8 mouse cellular contexts compared by ENCODE assay signal in the genomic region with DNA sequence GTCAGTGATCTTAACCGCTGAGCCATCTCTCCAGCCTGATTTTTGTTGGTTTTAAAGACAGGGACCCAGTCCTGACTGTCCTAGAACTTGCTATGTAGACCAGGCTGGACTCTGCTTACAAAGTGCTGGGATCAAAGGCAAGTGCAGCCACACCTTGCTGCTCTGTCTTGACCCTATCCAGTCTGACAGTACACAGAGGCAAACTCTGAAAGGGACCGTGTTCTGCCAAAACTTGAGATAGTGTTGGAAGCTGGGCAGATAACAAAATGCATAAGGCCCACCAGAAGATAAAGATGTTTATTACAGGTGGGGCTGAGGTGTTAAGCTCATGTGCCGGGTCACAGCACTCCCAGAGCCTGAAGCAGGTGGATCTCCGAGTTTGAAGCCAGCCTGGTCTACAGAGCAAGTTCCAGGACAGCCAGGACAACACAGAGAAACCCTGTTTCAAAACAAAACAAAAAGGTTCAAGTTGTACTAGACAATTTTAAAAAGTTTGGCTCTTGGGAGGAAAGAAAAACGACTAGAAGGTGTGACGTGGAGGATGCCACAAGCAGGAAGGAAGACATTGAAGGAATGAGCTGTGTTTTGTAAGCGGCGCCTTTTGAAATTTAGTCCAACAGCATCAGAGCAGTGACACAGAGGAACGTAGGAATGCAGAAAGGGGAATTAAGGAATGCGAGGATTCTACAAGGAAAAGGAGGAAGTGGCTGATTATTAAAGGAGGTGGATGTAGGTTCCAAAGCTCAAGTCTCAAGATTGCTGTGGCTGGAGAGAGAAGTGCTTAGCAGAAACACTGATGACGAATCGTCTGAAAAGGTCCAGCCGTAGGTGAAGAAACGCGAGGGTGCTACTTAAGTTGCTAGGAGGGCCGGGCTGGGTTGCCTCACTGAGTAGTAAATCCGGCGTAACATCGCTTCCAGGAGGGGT. TPM values are rescaled to one million over a fixed set of nuclear protein-coding genes. Genes with fewer than 3 reads are reported as not detected.
DNase-seq lines count a peak whose midpoint lies in the region; ATAC-seq lines count a peak whose summit lies in the region.

No protein-coding gene starts in this region.

- peak overlapping the region; percentile 65 for H3K4me3 ChIP-seq in forebrain, embryonic 11.5 days (ENCODE audit: low read depth, low read length)
- H3K4me3 ChIP-seq in liver, embryonic 12.5 days, result peak overlapping the region; percentile 82

- 18% methylated on average over 19 of the region's 19 CpGs for WGBS in forebrain, embryonic 11.5 days
- WGBS in liver, embryonic 12.5 days (ENCODE audit: insufficient replicate concordance), result 10% methylated on average over 19 of the region's 19 CpGs

- H3K27ac ChIP-seq in forebrain, embryonic 11.5 days (ENCODE audit: low read depth, low read length), result no peak overlapping the region
- H3K27ac ChIP-seq in liver, embryonic 12.5 days, result peak overlapping the region; percentile 88

- H3K27me3 ChIP-seq in forebrain, embryonic 11.5 days (ENCODE audit: control insufficient read depth, insufficient read depth, low read length), result no peaks in the 10 kb centered on the region
- no peaks in the 10 kb centered on the region for H3K27me3 ChIP-seq in liver, embryonic 12.5 days (replicated peaks)

- peak; percentile 11 for DNase-seq in CD4-positive, CD25-positive, alpha-beta regulatory T cell, adult 2 months (ENCODE audit: low read depth, low spot score)
- DNase-seq in CD4-positive helper T cell, adult 2 months (ENCODE audit: low read depth, low spot score), result peak; percentile 11
- peak; percentile 30 for DNase-seq in forebrain, embryonic 11.5 days (ENCODE audit: low spot score)
- DNase-seq in ovary, postnatal 36 days (ENCODE audit: low spot score), result no peak
- DNase-seq in kidney, postnatal 14 days, result no peak
- no peak for DNase-seq in T-cell, adult 2 months (ENCODE audit: low spot score)

- peak overlapping the region; percentile 80 for H3K9ac ChIP-seq in forebrain, embryonic 11.5 days (ENCODE audit: low read length)
- peak overlapping the region; percentile 79 for H3K9ac ChIP-seq in liver, embryonic 12.5 days

- H3K9me3 ChIP-seq in forebrain, embryonic 11.5 days (ENCODE audit: control insufficient read depth, low read length), result no peaks in the 10 kb centered on the region
- no peaks in the 10 kb centered on the region for H3K9me3 ChIP-seq in liver, embryonic 12.5 days (replicated peaks)

- no peak for ATAC-seq in CD4-positive, CD25-positive, alpha-beta regulatory T cell, adult 4 months
- no peak; the same call in 1 of the 2 replicates for ATAC-seq in forebrain, embryonic 11.5 days (replicated peaks; ENCODE audit: low FRiP score)
- ATAC-seq in liver, embryonic 12.5 days, result peak; percentile 53

- H3K36me3 ChIP-seq in forebrain, embryonic 11.5 days (ENCODE audit: control insufficient read depth, insufficient read depth, low read length), result peaks cover 4% of the 10 kb centered on the region
- H3K36me3 ChIP-seq in liver, embryonic 12.5 days, result peaks cover 38% of the 10 kb centered on the region

- H3K4me2 ChIP-seq in forebrain, embryonic 11.5 days (ENCODE audit: low read depth, low read length, severe bottlenecking), result peak overlapping the region; percentile 68
- H3K4me2 ChIP-seq in liver, embryonic 12.5 days, result peak overlapping the region; percentile 95

- H3K4me1 ChIP-seq in forebrain, embryonic 11.5 days (replicated peaks; ENCODE audit: control insufficient read depth, insufficient read depth, low read length), result no peaks in the 10 kb centered on the region
- peaks cover 25% of the 10 kb centered on the region for H3K4me1 ChIP-seq in liver, embryonic 12.5 days

RNA-seq across cellular contexts. Expression of a gene that starts 0.9 kb away (rescaled TPM):
- polyA plus RNA-seq in CD4-positive, CD25-positive, alpha-beta regulatory T cell, adult 4 months (2017; shearing (Covaris generic)), result under 1 TPM in 1 of 2 experiments, not detected in 1; 0.70 TPM
- polyA plus RNA-seq in forebrain, embryonic 11.5 days (2014; fragmentation: Nextera tagmentation; extraction: Ambion mirVana), result 26.3 and 27.8 TPM in 2 replicates
- polyA plus RNA-seq in liver, embryonic 12.5 days (2016; fragmentation: Nextera tagmentation; extraction: Ambion mirVana), result 2.8 and 3.0 TPM in 2 replicates

RNA-seq across cellular contexts. Expression of a gene that starts 10.7 kb away (rescaled TPM):
- polyA plus RNA-seq in CD4-positive, CD25-positive, alpha-beta regulatory T cell, adult 4 months (2017; shearing (Covaris generic)), result 10 to 100 TPM; 49.0 to 58.9 TPM
- 126 TPM in 2 replicates for polyA plus RNA-seq in forebrain, embryonic 11.5 days (2014; fragmentation: Nextera tagmentation; extraction: Ambion mirVana)
- 128 and 138 TPM in 2 replicates for polyA plus RNA-seq in liver, embryonic 12.5 days (2016; fragmentation: Nextera tagmentation; extraction: Ambion mirVana)

RNA-seq across cellular contexts. Expression of a gene that starts 33.1 kb away (rescaled TPM):
- polyA plus RNA-seq in CD4-positive, CD25-positive, alpha-beta regulatory T cell, adult 4 months (2017; shearing (Covaris generic)), result not detected
- 0.48 and 0.57 TPM in 2 replicates for polyA plus RNA-seq in forebrain, embryonic 11.5 days (2014; fragmentation: Nextera tagmentation; extraction: Ambion mirVana)
- 2.8 TPM in 2 replicates for polyA plus RNA-seq in liver, embryonic 12.5 days (2016; fragmentation: Nextera tagmentation; extraction: Ambion mirVana)

RNA-seq across cellular contexts. Expression of a gene that starts 39.0 kb away (rescaled TPM):
- polyA plus RNA-seq in CD4-positive, CD25-positive, alpha-beta regulatory T cell, adult 4 months (2017; shearing (Covaris generic)), result 10 to 100 TPM; 68.6 to 76.0 TPM
- 43.0 and 44.4 TPM in 2 replicates for polyA plus RNA-seq in forebrain, embryonic 11.5 days (2014; fragmentation: Nextera tagmentation; extraction: Ambion mirVana)
- 34.5 and 36.7 TPM in 2 replicates for polyA plus RNA-seq in liver, embryonic 12.5 days (2016; fragmentation: Nextera tagmentation; extraction: Ambion mirVana)

RNA-seq across cellular contexts. Expression of a gene that starts 46.3 kb away (rescaled TPM):
- polyA plus RNA-seq in CD4-positive, CD25-positive, alpha-beta regulatory T cell, adult 4 months (2017; shearing (Covaris generic)), result 10 to 100 TPM; 11.4 to 23.2 TPM
- 37.4 and 37.5 TPM in 2 replicates for polyA plus RNA-seq in forebrain, embryonic 11.5 days (2014; fragmentation: Nextera tagmentation; extraction: Ambion mirVana)
- polyA plus RNA-seq in liver, embryonic 12.5 days (2016; fragmentation: Nextera tagmentation; extraction: Ambion mirVana), result 22.4 and 23.0 TPM in 2 replicates

Comparison
In these comparisons a context has a peak if more than half of its experiments do, and no peak if none do; other contexts are left out.
1. DNase-seq: peak in CD4-positive, CD25-positive, alpha-beta regulatory T cell, adult 2 months (single experiment), CD4-positive helper T cell, adult 2 months (single experiment) and forebrain, embryonic 11.5 days (single experiment); none in ovary, postnatal 36 days (single experiment), kidney, postnatal 14 days (single experiment) and T-cell, adult 2 months (single experiment).